Mouse (Mus musculus): ENCODE measurements around the gene Smtnl2.
"Not testable (repeated sequence)": the region's sequence is repeated elsewhere in the genome, so short reads cannot be mapped to it uniquely, and the experiment has no call there.

The Smtnl2 gene

DNA sequence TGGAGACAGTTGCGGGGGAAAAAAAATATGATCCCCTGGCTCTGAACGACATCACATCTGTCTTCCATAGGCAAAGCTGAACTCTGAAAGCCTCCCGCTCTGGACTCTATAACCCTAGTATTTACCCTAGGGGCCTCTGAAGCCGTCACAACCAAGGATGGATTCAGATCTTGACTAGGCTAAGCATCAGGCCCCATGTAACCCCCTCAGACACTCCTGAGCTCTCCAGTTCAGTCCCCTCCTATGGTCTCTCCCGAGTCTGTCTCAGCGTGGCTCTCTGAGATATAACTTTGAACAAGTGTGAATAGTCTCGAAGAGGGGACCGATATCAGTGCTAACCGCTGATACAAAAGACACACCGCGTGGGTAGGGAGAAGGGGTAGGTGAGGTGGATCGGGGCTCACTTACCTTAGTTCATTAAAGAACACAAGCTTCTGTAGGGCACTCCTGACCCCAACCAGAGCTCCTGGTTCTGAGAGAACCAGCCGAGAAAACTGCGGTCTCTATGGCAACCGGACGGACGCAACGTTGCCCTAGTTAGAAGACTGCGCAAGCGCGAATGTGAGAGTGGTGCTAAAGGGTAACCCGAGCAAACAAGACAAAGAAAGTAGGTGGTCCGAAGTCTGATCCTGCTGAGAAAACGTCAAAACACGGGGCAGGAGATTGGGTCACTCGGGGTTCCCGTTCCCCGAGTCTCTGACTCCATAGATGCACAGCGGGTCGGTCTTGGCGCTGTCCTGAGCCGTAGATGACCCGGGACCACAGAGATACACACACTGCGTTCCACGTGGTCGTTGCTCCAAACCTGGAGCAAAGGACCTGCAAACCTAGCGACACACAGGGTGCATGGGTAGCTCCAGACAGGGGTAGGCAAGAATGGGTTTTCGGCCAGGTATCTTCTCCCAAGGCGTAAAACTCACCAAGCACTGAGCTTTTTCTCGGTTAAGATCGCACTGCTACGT, 49.8 kb downstream of the Smtnl2 start:
- DNase-seq (ENCODE audit: low spot score in 2 of 2): peak; percentile 74 to 83

DNA sequence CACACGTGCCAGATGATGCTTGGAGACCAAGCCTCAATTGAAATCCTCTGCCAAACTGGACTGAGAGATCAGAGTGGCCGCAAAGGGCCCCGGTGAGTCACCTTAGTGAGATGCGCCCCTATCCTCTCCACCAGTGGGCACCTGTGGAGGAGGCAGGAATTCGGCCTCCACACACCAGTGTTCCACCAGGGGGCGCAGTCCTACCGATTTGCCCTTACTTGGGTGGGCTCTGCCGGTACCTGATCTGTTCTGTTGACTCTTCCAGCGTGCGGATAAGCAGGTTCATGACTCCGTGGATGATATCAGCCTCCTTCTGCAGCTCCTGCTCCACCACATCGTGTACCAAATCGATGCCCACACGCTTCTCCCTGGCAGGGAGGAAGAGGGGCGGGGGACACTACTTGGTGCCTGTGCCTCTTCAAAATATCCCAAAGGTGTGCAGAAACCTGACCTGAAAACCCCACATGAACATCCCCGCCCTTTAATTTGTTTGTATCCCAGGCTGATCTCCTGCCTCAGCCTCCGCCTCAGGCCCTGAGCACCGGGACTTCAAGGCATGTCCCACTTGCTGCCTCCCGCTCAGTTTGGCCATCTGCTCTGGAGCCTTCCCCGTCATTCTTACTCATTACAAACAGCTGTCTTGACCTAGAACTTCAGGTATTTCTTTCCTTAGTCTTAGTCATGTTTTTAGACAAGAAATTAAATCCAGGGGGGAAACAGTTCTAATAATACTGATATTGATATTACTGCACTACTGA, 56.4 kb downstream of the Smtnl2 start:
- peak; percentile 53 to 55 for DNase-seq (ENCODE audit: low spot score in 2 of 2)

DNA sequence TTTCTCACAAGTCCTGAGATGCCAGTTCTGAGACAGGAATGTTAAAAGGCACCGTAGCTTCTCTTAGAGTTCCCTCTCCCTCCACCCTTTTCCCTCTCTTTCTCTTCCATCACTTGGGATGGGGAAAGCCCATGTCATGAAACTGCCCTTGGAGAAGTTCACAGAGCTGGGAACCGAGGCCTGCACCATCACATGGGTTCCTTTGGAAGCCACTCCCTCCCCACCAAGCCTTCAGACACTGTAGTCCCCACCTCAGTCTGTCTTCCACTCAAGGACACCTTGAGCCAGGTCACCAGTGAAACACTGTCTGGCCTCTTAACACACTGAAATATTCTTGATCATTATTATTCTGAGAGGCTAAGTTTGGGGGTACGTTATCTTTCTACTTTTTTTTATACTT, 58.3 kb downstream of the Smtnl2 start:
- DNase-seq (ENCODE audit: low spot score in 2 of 2): no peak

DNA sequence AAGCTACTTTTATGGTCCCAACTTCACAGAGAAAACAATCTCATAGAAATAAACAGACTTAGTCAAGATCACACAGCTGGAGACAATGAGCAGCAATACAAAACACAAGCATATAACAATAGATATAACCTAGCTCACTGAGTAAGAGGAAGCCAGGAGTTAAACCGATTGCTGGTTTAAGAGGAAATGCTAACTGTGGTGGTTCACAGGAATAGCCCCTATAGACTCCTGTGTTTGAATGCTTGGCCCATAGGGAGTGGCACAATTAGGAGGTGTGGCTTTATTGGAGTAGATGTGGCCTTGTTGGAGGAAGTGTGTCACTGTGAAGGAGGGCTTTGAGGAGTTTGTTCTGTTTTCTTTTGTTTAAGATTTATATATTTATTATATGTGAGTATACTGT, 59.2 kb downstream of the Smtnl2 start:
- no peak for DNase-seq (ENCODE audit: low spot score in 2 of 2)

DNA sequence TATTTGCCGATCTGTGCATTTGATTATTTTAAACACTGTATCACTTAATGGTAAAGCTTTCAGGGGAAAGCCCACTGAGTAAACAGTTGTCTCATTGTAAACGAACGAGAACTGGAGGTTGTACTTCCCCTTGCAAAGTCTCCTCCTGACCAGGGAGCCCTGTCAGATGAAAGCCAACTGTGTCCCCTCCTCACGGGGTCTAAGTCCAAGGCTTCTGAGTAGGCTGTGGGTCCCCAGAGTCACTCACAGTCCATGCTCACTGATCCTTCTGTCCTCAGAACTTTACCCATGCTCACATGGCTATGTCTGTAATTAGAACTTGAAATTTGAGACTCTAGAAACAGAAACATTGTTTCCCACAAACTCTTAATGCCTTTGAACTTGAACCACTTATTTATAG, 61.9 kb downstream of the Smtnl2 start:
- no peak for DNase-seq (ENCODE audit: low spot score in 2 of 2)

DNA sequence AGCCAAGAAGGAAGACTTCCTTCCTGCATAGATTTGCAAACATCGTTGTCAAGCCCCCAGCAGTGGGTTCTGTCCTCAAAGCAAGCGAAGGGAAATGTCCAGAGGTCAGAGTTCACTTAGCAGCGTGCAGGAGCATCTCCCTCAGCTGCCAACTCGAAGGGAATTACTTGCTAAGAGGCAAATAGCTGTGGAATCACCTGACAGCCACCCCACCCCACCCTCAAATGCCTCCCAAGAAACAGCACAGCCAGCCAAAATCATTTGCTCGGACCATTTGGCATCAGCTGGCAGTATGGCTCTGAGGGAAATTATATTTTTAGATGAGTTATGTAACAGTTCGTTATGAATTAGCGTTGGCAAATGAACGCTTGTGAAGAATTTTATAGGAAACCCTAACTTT, 62.5 kb downstream of the Smtnl2 start:
- peak in 1 of 2 experiments; percentile 33 for DNase-seq (ENCODE audit: low spot score in 2 of 2)

DNA sequence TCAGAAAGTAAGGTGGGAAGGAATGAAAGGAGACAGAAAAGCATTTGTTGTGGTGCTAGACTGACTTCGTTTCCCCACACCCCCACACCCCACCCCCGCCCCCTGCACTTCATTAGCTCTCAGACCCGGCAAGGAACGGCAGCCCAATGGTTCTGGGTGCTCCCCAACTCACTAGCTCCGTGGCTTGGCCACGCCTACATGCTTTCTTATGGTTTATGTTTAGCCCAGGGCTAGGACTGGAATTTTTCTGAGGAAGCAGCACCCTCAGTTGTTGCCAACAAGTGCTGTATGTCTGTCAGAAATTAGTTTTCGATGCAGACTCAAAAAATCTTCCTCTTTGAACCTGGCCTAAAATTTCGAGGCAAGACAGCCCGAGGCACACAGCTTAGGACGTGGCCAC, 63.0 kb downstream of the Smtnl2 start:
- peak in 1 of 2 experiments; percentile 23 for DNase-seq (ENCODE audit: low spot score in 2 of 2)

DNA sequence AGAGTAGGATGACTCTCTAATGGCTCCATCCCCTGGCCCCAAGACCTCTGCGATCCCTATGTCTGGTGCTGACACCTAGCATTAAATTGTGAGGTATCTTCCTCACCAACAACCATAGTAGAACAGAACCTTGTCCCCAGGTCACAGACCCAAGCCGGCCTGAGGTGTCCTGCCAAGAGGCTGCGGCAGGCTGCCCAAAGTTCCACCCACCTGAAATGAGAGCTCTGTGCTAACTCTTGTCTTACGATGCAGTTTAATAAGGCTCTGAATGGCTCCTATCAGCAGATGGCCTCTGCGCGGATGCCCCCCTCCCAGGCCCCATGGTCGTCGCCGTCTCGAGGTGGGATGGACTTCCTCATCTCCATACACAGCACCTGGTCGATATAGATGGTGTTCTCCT, 67.0 kb downstream of the Smtnl2 start:
- no peak for DNase-seq (ENCODE audit: low spot score in 2 of 2)

DNA sequence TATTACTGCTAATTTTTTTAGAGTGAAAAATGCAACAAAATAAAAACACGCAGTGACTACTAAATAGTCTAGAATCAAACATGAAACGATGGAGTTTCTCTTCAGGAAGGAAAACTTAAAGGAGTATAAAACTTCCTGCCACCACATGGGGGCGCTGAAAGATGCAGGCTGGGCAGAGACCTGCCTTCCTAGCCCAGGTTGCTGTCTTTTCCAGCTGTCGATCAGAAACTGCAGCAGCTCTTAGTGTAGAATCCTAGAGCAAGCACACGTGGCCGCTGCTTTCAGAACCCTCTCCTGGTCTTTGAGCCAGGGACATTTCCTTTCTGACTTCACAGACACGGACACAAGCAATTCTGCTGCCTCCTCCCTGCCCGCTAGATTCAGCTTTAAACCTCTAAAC, 67.6 kb downstream of the Smtnl2 start:
- DNase-seq (ENCODE audit: low spot score in 2 of 2): peak in 1 of 2 experiments; percentile 59

DNA sequence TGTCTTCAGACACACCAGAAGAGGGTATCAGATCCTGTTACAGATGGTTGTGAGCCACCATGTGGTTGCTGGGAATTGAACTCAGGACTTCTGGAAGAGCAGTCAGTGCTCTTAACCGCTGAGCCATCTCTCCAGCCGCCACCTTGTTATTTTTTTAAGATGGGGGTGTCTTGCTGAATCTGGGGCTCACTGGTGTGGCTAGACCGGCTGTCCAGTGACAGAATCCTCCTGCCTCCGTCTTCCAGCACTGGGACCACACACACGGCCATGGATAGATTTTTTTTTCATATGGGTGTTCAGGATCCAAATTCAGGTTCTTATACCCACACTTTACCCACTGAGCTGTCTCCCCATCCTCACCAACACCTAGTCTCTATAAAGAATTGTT, 68.3 kb downstream of the Smtnl2 start:
- not testable (repeated sequence) for DNase-seq (ENCODE audit: low spot score in 2 of 2)

DNA sequence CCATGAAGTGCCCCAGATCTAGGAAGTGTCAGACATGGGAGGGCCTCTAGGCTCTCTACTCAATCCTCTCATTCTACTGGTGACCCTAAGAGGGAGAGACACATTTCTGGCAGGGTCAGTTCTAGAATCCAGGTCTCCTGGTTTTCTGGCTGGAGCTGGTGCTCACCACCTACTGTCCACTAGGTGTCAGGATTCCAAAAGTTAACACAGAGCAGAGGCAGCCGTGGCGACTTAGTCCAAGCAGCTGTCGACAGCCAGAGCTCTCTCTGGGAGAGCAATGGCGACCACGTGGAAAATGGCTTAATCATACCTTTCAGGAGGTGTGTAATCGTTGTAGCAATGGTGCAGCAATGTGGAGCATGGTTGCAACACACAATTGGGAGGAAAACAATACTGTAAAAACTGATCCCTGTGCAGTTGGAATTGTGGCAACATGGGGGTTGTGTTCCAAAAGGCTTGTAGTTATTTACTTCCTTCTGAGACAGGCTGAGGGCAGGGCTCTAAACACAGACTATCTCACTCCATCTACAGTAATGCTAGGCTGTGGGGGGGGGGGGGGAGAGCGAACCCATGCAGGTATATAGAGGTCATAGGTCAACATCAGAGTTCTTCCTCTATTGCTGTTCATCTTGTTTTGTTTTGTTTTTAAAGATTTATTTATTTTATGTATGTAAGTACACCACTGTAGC, 68.8 kb downstream of the Smtnl2 start:
- peak; percentile 59 to 73 for DNase-seq (ENCODE audit: low spot score in 2 of 2)

DNA sequence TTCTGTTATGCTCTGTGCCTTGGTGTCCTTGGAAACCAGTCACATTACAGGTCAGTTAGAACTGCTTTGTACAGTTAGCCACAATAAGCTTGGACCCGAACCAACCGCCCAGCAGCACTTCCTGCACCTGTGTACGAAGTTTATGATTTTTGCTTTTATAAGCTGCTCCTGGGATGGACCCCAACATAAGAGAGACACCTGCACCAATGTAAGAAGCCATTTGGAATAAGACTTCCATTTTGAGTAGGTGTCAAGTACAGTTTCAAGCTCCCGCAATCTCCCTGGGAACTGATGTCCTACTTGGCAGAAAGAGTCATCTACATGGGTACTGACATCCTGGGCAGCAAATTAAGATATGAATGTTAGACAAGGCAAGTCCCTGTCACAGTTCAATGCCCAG, 71.8 kb downstream of the Smtnl2 start:
- no peak for DNase-seq (ENCODE audit: low spot score in 2 of 2)
